Mouse (Mus musculus) heart, adult 2 months (tissue): ENCODE data around the gene Grifin.

Source experiments
- EP300 ChIP-seq: fragments of 200-500 bp; IDR thresholded peaks from 2 replicates; pipeline ENCODE4 v1.6.1; 2011; ENCODE audit warnings: low read depth, low read length, control low read depth; ENCODE audit not compliant: insufficient read depth
- POLR2A ChIP-seq: fragments of 200-500 bp; IDR thresholded peaks from 2 replicates; pipeline ENCODE4 v1.6.1; 2011; ENCODE audit warnings: mild to moderate bottlenecking, low read depth, low read length, control low read depth; ENCODE audit not compliant: insufficient read depth

GRCm38 (mm10) chr5:140607836-140608633 lies 43.2 kb upstream of the Grifin start:
- TF ChIP-seq EP300 (no peak), POLR2A (no peak)
